Mouse (Mus musculus) spleen, embryonic (tissue): ENCODE measurements around the gene Akap12.

ENCODE experiments used
- CTCF ChIA-PET: fragments of 350-600 bp; sonication (Branson Sonifier 250); formaldehyde crosslinking; loops from one replicate; lab custom pipeline; 2022; lab: Charles Lee

Akap12 gene

GRCm38 (mm10) chr10:4391851-4392250 lies 125.7 kb downstream of the Akap12 start:
- CTCF ChIA-PET: interaction anchor here (0.6 kb wide), 1 partner anchor 803 kb away, joined by 7 read pairs; no protein-coding TSS in a partner anchor

- CTCF ChIA-PET: interaction anchor here (0.9 kb wide), 1 partner anchor 10 kb away, joined by 5 read pairs; no protein-coding TSS in a partner anchor
These were observed 129.1 kb downstream of the Akap12 start for GRCm38 (mm10) chr10:4395321-4395720.

GRCm38 (mm10) chr10:4398058-4398457 lies 131.9 kb downstream of the Akap12 start:
- CTCF ChIA-PET: interaction anchor here (0.5 to 0.6 kb wide), 3 partner anchors 44 to 128 kb away, joined by 3 to 4 read pairs (median 3); no protein-coding TSS in a partner anchor

- CTCF ChIA-PET: interaction anchor here (0.6 to 0.9 kb wide), 2 partner anchors 10 to 88 kb away, joined by 3 to 5 read pairs; no protein-coding TSS in a partner anchor
These were observed 138.8 kb downstream of the Akap12 start for GRCm38 (mm10) chr10:4404895-4405491.

GRCm38 (mm10) chr10:4405511-4405910 lies 139.3 kb downstream of the Akap12 start:
- CTCF ChIA-PET: interaction anchor here (0.6 to 0.9 kb wide), 3 partner anchors 10 to 89 kb away, joined by 3 to 12 read pairs (median 5); no protein-coding TSS in a partner anchor

- CTCF ChIA-PET: interaction anchor here (1.0 kb wide), 1 partner anchor 8 kb away, joined by 3 read pairs; no protein-coding TSS in a partner anchor
These were observed 141.0 kb downstream of the Akap12 start for GRCm38 (mm10) chr10:4407191-4407590.
